Mouse (Mus musculus) hindbrain, postnatal 0 days (tissue): ENCODE data around the gene Gjb3. TPM values are rescaled to one million over a fixed set of nuclear protein-coding genes. Genes with fewer than 3 reads are reported as not detected.

ENCODE experiments used
- ATAC-seq: fragments of 200-750 bp; cut with Nextera tagmentation; 2 replicates; pipeline ENCODE4 v1.8.0; 2017; ENCODE audit warnings: mild to moderate bottlenecking, moderate TSS enrichment, moderate library complexity
- DNase-seq: peaks from one replicate; pipeline ENCODE4 v3.0.0-alpha.2; 2015; ENCODE audit warnings: low spot score
- H3K27ac ChIP-seq: fragments of 300-500 bp; sonication (generic); 2 replicates; pipeline ENCODE4 v1.5.1; 2014; ENCODE audit warnings: mild to moderate bottlenecking
- H3K27me3 ChIP-seq: fragments of 300-500 bp; sonication (generic); 2 replicates; pipeline ENCODE4 v1.6.1; 2014; ENCODE audit warnings: low read length, mixed read lengths; ENCODE audit not compliant: insufficient read depth
- H3K36me3 ChIP-seq: fragments of 300-500 bp; sonication (generic); 2 replicates; pipeline ENCODE4 v1.6.1; 2014; ENCODE audit warnings: low read length, mixed read lengths; ENCODE audit not compliant: insufficient read depth
- H3K4me1 ChIP-seq: fragments of 300-500 bp; sonication (generic); 2 replicates; pipeline ENCODE4 v1.6.1; 2014; ENCODE audit warnings: antibody characterized with exemption, low read length, mixed read lengths; ENCODE audit not compliant: insufficient read depth
- H3K4me2 ChIP-seq: fragments of 300-500 bp; sonication (generic); 2 replicates; pipeline ENCODE4 v1.6.1; 2014; ENCODE audit warnings: low read depth, mild to moderate bottlenecking, low read length, moderate library complexity, mixed read lengths
- H3K4me3 ChIP-seq: fragments of 300-500 bp; sonication (generic); 2 replicates; pipeline ENCODE4 v1.5.1; 2014; ENCODE audit warnings: low read length
- H3K9ac ChIP-seq: fragments of 300-500 bp; sonication (generic); replicated peaks from 2 replicates; pipeline ENCODE4 v1.6.1; 2014; ENCODE audit warnings: mild to moderate bottlenecking, low read length, moderate library complexity, mixed read lengths
- H3K9me3 ChIP-seq: fragments of 300-500 bp; sonication (generic); 2 replicates; pipeline ENCODE4 v1.6.1; 2016; ENCODE audit warnings: low read length, mixed read lengths
- CTCF ChIP-seq: IDR thresholded peaks from 2 replicates; pipeline ENCODE4 v1.5.1; 2016; ENCODE audit warnings: antibody characterized with exemption, control low read depth, low read depth
- WGBS: fragments of 180-500 bp; shearing (Covaris S2); extraction: QIAGEN DNeasy Blood & Tissue Kit; methylation state at CpG from one replicate; pipeline ENCODE4 v1.1.7; 2014; 5-methylcytosine and 5-hydroxymethylcytosine counted together
- polyA plus RNA-seq: library from polyadenylated mRNA; unstranded; fragments of >200 nt; fragmentation: Nextera tagmentation; extraction: Ambion mirVana; gene quantifications from 2 replicates; pipeline ENCODE4 v1.2.1, GENCODE M21; 2015
- total RNA-seq: library from RNA; depleted of rRNA; stranded (reverse); fragments of >200 nt; gene quantifications from 2 replicates; pipeline ENCODE4 v1.2.3, GENCODE M21; 2014; rRNA removed

Gjb3 gene
- total and polyA plus RNA-seq, 2 experiments from 2014 or later, result 0.21 to 0.59 TPM

DNA sequence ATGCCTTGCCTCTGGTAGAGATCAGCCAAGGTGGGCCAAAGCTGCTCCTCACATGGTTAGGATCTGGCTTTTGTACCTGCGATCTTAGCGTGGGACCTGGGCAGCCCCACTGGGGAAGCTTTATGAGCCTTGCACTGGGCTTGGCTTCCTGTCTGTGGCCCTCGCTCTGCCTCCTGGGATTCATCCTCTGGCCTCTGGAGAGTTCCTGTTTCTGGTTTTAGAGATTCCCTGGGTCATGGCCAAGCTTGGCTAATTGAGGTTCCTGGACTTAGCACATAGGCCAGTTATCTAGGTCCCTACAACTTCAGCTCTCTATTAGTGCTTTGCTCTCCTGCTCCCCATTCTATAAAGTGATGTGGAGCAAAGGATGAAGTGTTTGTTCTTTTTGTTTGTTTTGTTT, 26.8 kb downstream of the Gjb3 start:
- no peak overlapping the region for H3K4me2 ChIP-seq
- H3K9ac ChIP-seq, result no peak overlapping the region
- H3K36me3 ChIP-seq, result no peaks in the 10 kb centered on the region
- 85% methylated on average over 3 of the region's 3 CpGs for WGBS
- no peak overlapping the region for H3K27ac ChIP-seq
- H3K4me1 ChIP-seq, result no peaks in the 10 kb centered on the region
- no peak for TF ChIP-seq CTCF
- DNase-seq (no peak), ATAC-seq (no peak)
- no peak overlapping the region for H3K4me3 ChIP-seq
- no peaks in the 10 kb centered on the region for H3K9me3 ChIP-seq
- H3K27me3 ChIP-seq, result no peaks in the 10 kb centered on the region

DNA sequence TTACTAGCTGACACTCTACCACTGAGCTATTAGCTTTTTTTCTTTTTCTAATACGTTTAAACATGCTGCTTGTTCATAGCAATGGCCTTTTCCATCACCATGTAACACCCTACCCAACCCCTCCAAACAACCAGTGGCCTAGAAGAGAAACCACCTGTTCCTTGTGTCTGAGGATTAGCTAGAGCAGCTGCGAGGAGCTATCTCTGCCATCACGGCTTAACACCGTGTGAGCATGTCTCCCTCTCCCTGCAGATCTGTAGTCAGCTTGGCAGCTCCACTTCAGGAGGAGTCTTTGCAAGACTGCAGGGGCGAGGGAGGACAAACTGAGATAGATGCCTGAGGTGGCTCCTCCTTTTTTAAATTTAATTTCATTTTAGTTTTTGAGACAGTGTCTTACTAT, 30.1 kb downstream of the Gjb3 start:
- H3K27ac ChIP-seq, result no peak overlapping the region
- no peak overlapping the region for H3K4me3 ChIP-seq
- no peak for DNase-seq
- 67% methylated on average over 5 of the region's 5 CpGs for WGBS
- no peaks in the 10 kb centered on the region for H3K36me3 ChIP-seq
- no peak for TF ChIP-seq CTCF
- no peaks in the 10 kb centered on the region for H3K4me1 ChIP-seq
- no peak for ATAC-seq
- no peak overlapping the region for H3K9ac ChIP-seq
- H3K9me3 ChIP-seq, result no peaks in the 10 kb centered on the region
- H3K4me2 ChIP-seq, result no peak overlapping the region
- H3K27me3 ChIP-seq, result no peaks in the 10 kb centered on the region

DNA sequence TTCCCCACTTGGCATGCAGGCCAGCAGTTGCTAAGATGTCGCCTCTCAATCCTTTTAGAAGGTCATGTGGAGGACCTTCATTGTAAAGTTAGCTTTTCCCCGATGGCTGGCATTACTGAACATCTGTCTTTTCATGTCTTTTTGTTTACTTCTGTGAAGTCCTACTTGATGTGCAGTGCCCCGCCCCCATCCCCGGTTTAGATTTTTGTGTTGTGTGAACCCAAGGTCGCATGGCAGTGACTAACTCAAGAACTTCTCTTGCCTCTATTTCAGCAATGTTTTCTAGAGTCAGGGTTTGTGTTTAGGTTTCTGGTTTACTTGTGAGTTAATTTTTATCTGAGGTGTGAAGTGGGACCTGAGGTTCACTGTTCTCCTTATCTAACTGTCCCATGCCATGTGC, 38.0 kb downstream of the Gjb3 start:
- Histone ChIP-seq H3K36me3 (no peaks in the 10 kb centered on the region), H3K4me1 (no peaks in the 10 kb centered on the region), H3K9me3 (no peaks in the 10 kb centered on the region), H3K4me3 (no peak overlapping the region), H3K9ac (no peak overlapping the region), H3K27me3 (no peaks in the 10 kb centered on the region), H3K4me2 (no peak overlapping the region), H3K27ac (no peak overlapping the region)
- no peak for ATAC-seq
- 59% methylated on average over 5 of the region's 5 CpGs for WGBS
- no peak for DNase-seq
- TF ChIP-seq CTCF, result no peak

DNA sequence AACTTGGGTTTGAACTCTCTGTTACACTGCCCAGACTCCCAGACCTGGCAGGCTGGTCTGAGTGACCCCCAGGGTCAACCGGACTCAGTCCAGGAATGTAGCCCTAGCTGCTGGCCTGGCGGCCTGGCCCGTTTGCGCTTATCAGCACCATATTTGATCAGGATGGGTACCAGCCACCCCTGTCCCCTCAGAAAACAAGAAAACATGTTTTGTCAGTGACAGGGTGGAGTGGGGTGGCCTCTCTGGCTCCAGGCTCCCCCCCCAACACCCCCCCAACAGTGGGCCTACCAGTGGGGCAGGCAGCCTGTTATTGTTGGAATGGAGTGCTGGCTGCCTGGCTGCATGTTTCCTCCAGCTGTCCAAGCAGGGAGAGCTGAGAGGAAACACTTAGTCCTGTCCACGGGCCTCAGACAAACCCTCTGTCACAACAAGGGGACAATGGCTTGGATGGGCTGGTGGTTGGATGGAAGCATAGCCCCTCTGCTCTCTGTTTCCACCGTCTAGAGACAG, 41.5 kb downstream of the Gjb3 start:
- Histone ChIP-seq H3K27me3 (no peaks in the 10 kb centered on the region), H3K36me3 (no peaks in the 10 kb centered on the region), H3K4me2 (no peak overlapping the region), H3K9ac (no peak overlapping the region), H3K4me1 (no peaks in the 10 kb centered on the region), H3K9me3 (no peaks in the 10 kb centered on the region), H3K4me3 (no peak overlapping the region), H3K27ac (no peak overlapping the region)
- ATAC-seq (no peak), DNase-seq (no peak)
- TF ChIP-seq CTCF, result no peak
- WGBS, result 82% methylated on average over 6 of the region's 6 CpGs

DNA sequence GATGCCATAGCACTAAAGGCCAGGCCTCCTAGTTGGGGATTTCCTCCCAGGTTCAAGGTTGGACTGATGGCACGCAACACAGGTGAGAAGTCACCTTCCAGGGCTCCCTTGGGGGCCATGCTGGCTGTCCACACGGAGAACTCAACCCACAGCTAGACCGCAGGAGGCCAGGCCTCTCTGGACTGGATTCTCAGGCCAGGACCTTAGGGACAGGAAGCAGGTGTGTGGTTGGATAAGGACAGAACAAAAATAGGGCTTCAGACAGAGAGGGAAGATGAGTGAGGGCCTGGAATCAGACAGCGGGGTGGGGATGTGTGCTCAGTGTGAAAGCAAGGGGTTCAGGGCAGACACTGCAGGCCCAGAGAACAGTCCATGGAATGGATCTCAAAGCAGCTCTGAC, 43.7 kb downstream of the Gjb3 start:
- WGBS, result 76% methylated on average over 4 of the region's 4 CpGs
- H3K4me2 ChIP-seq, result no peak overlapping the region

DNA sequence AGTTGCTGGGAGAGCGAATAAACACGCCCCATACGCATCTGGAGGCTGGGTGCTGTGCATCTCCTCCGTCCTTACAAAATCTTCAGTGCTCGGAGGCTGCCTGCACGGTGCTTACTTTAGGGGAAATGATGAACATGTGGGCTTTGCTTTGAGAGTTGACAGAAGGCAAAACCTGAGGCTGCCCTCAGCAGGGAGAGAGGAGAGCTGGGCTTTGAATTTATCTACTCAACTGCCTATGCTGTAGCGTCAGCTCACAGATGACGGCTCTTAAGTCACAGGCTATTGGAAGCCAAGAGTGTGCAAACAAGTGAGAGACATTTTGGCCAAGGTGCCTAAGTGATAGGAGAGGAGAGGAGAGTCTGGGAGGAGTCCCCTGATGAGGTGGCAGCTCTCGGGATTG, 51.4 kb downstream of the Gjb3 start:
- H3K4me1 ChIP-seq, result no peaks in the 10 kb centered on the region
- H3K27me3 ChIP-seq, result no peaks in the 10 kb centered on the region
- no peaks in the 10 kb centered on the region for H3K9me3 ChIP-seq
- no peak overlapping the region for H3K4me2 ChIP-seq
- ATAC-seq (no peak), DNase-seq (no peak)
- no peak overlapping the region for H3K27ac ChIP-seq
- H3K4me3 ChIP-seq, result no peak overlapping the region
- H3K9ac ChIP-seq, result no peak overlapping the region
- H3K36me3 ChIP-seq, result no peaks in the 10 kb centered on the region
- 83% methylated on average over 9 of the region's 9 CpGs for WGBS
- no peak for TF ChIP-seq CTCF

More for the DNA sequence above, 43.7 kb downstream of the Gjb3 start:
- Histone ChIP-seq H3K4me1 (no peaks in the 10 kb centered on the region), H3K27me3 (no peaks in the 10 kb centered on the region), H3K27ac (no peak overlapping the region), H3K4me3 (no peak overlapping the region), H3K9ac (no peak overlapping the region), H3K9me3 (no peaks in the 10 kb centered on the region), H3K36me3 (no peaks in the 10 kb centered on the region)
- TF ChIP-seq CTCF, result no peak
- DNase-seq, result no peak
- ATAC-seq, result no peak

DNA sequence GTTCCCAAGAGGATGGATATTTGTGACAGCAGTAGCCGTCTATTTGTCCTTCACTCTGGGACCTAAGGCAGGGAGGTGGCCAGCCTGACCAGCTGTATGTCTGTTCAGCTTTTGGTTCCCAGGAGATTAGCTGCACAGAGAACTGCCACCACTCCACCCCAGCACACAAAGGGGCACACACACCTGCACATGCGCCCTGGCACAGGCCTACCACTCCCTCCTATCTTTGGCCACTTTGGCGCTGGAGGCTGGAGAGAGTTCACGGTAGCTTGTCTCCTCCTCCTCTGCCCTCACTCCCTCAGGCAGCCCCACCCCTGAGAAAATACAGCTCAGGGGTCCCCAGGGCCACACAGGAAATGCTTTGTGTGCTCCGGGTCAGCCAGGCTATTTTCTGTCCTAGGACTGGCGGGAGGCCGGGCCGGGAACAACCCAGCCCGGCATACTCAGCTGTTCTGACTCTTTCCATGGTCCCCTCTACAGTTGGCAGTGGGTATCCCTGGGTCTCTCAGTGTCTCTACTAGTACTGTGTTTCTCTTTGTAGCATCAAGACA, 52.1 kb downstream of the Gjb3 start:
- H3K9ac ChIP-seq, result no peak overlapping the region
- H3K27ac ChIP-seq, result no peak overlapping the region
- 67% methylated on average over 9 of the region's 9 CpGs for WGBS
- H3K9me3 ChIP-seq, result no peaks in the 10 kb centered on the region
- no peak overlapping the region for H3K4me3 ChIP-seq
- no peak for DNase-seq
- H3K4me1 ChIP-seq, result no peaks in the 10 kb centered on the region
- no peak overlapping the region for H3K4me2 ChIP-seq
- TF ChIP-seq CTCF, result no peak
- H3K27me3 ChIP-seq, result no peaks in the 10 kb centered on the region
- no peak for ATAC-seq
- no peaks in the 10 kb centered on the region for H3K36me3 ChIP-seq

Other genes with a start within 250 kb of the Gjb3 start
- gene Tmem35b, start 207.2 kb downstream of the Gjb3 start, total RNA-seq, result 6.7 and 8.7 TPM in 2 replicates
- gene Tmem35b, start 207.2 kb downstream of the Gjb3 start, polyA plus RNA-seq, result 13.8 and 15.4 TPM in 2 replicates
- 153 and 163 TPM in 2 replicates for gene Dlgap3, start 161.6 kb downstream of the Gjb3 start, total RNA-seq
- 30.0 and 34.2 TPM in 2 replicates for gene Dlgap3, start 161.6 kb downstream of the Gjb3 start, polyA plus RNA-seq
- gene Smim12, start 87.1 kb downstream of the Gjb3 start, total RNA-seq, result 40.8 and 47.2 TPM in 2 replicates
- 63.7 and 65.4 TPM in 2 replicates for gene Smim12, start 87.1 kb downstream of the Gjb3 start, polyA plus RNA-seq
- gene Gja4, start 16.8 kb downstream of the Gjb3 start, total RNA-seq, result 20.8 and 30.8 TPM in 2 replicates
- gene Gja4, start 16.8 kb downstream of the Gjb3 start, polyA plus RNA-seq, result 19.4 and 20.5 TPM in 2 replicates
- gene Gjb4, start 23.2 kb upstream of the Gjb3 start, total RNA-seq, result not detected in 2 replicates
- not detected in 2 replicates for gene Gjb4, start 23.2 kb upstream of the Gjb3 start, polyA plus RNA-seq
- gene Gjb5, start 27.3 kb upstream of the Gjb3 start, total RNA-seq, result 0.40 and 0.73 TPM in 2 replicates
- 0.51 and 0.57 TPM in 2 replicates for gene Gjb5, start 27.3 kb upstream of the Gjb3 start, polyA plus RNA-seq